Mouse (Mus musculus) layer of hippocampus, adult 9-11 months (tissue): ENCODE measurements around the gene L1cam.

Source experiments
- DNase-seq: peaks from one replicate; pipeline ENCODE4 v3.0.0; 2022

The L1cam gene

GRCm38 (mm10) chrX:73895719-73896118 lies at the start of gene L1cam:
L1cam (minus strand) TSS chrX:73896105.
- peak; percentile 29 for DNase-seq

- no peak for DNase-seq
Measured at GRCm38 (mm10) chrX:73942294-73942693, 46.4 kb upstream of the L1cam start.

- DNase-seq, result no peak
Measured at GRCm38 (mm10) chrX:73941860-73942259, 46.0 kb upstream of the L1cam start.

- DNase-seq, result no peak
Measured at GRCm38 (mm10) chrX:73931871-73932270, 36.0 kb upstream of the L1cam start.

GRCm38 (mm10) chrX:73930402-73931062 lies 34.6 kb upstream of the L1cam start, which contains the start of gene Renbp:
Renbp (minus strand) TSS chrX:73930850.
- DNase-seq, result peak; percentile 74

- no peak for DNase-seq
Measured at GRCm38 (mm10) chrX:73922550-73922882, 26.6 kb upstream of the L1cam start.

GRCm38 (mm10) chrX:73921823-73922549 lies 26.1 kb upstream of the L1cam start, which contains the start of the genes Arhgap4 and Naa10:
Arhgap4 (minus strand) TSS chrX:73921870.
Naa10 (minus strand) TSS chrX:73921944.
- peak; percentile 91 for DNase-seq

- no peak for DNase-seq
Measured at GRCm38 (mm10) chrX:73921285-73921822, 25.4 kb upstream of the L1cam start.

- no peak for DNase-seq
Measured at GRCm38 (mm10) chrX:73918631-73919030, 22.7 kb upstream of the L1cam start.

- DNase-seq, result no peak
Measured at GRCm38 (mm10) chrX:73916945-73917344, 21.0 kb upstream of the L1cam start.

GRCm38 (mm10) chrX:73914827-73915703 lies 19.2 kb upstream of the L1cam start:
- peak; percentile 97 for DNase-seq

GRCm38 (mm10) chrX:73911588-73911987 lies 15.7 kb upstream of the L1cam start:
- no peak for DNase-seq

- DNase-seq, result no peak
Measured at GRCm38 (mm10) chrX:73911156-73911555, 15.3 kb upstream of the L1cam start.

GRCm38 (mm10) chrX:73910451-73910850 lies 14.5 kb upstream of the L1cam start:
- no peak for DNase-seq

- DNase-seq, result no peak
Measured at GRCm38 (mm10) chrX:73910049-73910448, 14.1 kb upstream of the L1cam start.

- DNase-seq, result no peak
Measured at GRCm38 (mm10) chrX:73897959-73898358, 2.1 kb upstream of the L1cam start.

- no peak for DNase-seq
Measured at GRCm38 (mm10) chrX:73892833-73893232, 3.1 kb downstream of the L1cam start.

GRCm38 (mm10) chrX:73891551-73892152 lies 4.3 kb downstream of the L1cam start, which contains the start of gene Avpr2:
Avpr2 (plus strand) TSS chrX:73892102.
- DNase-seq, result no peak

- no peak for DNase-seq
Measured at GRCm38 (mm10) chrX:73881463-73881862, 14.4 kb downstream of the L1cam start.

GRCm38 (mm10) chrX:73881036-73881427 lies 14.9 kb downstream of the L1cam start:
- no peak for DNase-seq

GRCm38 (mm10) chrX:73880194-73881035 lies 15.5 kb downstream of the L1cam start:
- peak; percentile 17 for DNase-seq

GRCm38 (mm10) chrX:73877014-73877413 lies 18.9 kb downstream of the L1cam start:
- no peak for DNase-seq
